Mouse (Mus musculus): ENCODE results near the gene Znhit2.
A peak's percentile ranks its signal among the peaks of the same experiment; 100 is the strongest.

The Znhit2 gene

DNA sequence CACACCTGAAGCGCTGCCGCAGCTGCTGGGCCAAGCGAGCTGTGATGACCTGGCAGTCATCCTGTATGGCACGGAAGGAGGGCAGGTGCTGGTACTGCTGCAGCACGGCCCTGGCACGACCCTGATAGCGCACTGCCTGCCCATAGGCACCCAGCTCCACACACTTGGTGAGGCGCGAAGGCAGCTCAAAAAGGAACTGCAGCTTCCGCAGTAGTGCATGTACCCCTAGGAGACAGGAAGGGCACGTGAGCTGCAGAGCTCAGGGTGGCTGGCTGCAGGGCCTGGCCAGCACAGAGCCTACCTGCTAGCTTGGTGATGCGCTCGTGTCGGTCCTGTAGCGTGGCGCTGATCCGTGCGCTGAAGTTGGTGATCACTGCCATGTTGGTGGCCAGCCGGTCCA is 10.3 kb downstream of the Znhit2 start:
- DNase-seq (ENCODE audit: low read depth, low spot score) = no peak

DNA sequence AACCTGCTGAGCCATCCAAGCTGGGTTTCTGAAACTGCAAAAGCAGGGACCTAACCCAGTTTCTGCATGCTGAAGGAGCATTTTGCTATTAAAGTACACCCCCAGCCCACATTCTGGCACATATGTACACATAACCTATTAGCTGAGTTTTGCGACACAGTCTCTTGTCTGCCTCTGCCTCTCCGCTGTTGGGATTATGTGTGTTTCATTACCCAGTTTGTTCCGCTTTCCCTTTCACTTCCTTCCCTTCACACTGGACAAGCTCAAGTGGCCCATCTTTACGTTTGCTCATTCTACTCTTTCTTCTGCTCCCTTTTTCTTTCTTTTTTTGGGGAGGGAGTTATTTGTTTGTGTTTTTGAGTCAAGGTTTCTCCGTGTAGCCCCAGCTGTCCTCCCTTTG is 12.9 kb downstream of the Znhit2 start:
- DNase-seq (ENCODE audit: low read depth, low spot score) = no peak

DNA sequence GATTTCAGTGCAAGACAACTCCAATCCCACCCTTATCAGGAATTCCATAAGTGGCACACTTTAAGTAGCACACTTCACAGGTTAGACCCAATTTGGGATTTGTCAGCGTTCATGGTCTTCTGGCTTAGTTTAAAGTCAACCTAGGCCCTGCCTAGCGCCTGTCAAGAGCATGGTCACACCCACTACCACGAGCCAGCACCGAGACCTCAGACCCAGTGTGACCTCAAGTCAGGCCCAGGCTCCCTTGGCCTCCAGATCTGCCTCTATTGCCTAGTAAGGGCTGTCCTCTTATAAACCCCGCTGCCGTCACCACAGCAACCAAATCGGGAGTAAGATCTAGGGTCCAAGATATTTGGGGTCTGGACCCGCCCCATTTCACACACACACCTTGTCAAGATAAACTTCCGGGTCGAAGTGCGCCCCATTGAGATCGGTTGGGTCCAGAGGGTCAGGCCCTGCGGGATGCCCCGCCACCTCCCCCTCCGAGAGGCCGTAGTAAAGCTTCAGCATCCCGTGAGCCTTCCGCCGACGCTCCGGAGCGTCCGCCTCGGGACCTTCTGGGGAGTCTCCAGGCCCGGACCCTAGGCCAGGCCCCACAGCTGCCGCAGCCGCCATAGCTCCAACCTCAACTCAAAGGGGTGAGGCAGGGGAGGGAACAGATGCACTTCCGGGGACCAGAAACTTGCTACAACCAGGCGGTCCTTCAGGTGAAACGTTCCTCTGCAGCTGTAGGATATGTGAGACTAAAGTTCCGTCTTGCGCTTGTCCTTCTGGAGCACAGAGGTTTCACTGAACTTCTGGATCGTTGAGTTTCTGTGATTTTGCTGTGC is 15.8 kb downstream of the Znhit2 start, which contains the start of gene Vps51:
Gene Vps51 (minus strand): TSS at position 668 of the 830 bp plus-strand sequence.
- DNase-seq (ENCODE audit: low read depth, low spot score) = peak; percentile 96

DNA sequence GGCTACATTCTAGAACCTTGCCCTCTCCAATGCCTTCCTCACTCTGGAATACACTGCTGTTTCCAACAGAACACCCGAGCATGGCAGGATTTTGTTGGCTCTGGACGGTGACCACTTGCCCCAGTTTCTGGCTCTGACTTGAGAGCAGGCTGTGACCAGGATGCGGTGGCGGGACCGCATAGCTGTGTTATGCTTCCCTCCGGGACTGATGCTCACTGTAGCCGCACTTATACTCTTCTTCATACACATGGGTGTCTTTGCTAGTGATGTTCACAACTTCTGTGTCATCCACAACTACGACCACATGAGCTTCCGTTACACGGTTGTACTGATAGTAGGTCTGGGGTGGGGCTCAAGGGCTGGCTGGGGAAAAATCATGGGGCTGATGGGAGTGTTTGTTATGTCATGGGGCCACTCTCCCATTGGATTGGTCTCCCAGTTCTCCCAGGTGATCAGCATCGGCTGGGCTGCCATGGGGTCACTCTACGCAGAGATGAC is 19.0 kb downstream of the Znhit2 start, which contains the start of gene Tmem262:
Gene Tmem262 (plus strand): TSS at position 51 of the 498 bp plus-strand sequence.
- DNase-seq (ENCODE audit: low read depth, low spot score) = no peak

DNA sequence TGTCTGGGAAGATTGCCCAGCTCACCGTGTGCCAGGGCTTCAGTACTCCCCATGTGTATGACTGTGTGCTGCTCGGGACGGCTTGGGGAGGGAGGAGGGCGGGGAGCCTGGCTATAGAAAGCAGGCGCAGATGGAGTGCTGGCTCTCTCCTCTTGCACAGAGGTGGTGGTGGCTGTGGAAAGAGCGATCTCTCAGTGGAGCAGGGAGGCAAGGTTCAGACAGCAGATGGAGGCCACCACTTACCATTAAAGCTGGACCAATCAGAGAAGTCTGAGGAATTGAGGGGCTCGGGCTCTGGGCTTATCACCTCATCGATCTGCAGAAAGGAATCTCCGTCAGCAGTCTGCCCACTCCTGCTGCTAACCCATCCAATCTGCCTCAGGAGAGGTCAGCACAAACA is 21.2 kb downstream of the Znhit2 start, which contains the start of gene Gm28374:
Gene Gm28374 (minus strand): TSS at position 101 of the 400 bp plus-strand sequence.
- no peak for DNase-seq (ENCODE audit: low read depth, low spot score)

DNA sequence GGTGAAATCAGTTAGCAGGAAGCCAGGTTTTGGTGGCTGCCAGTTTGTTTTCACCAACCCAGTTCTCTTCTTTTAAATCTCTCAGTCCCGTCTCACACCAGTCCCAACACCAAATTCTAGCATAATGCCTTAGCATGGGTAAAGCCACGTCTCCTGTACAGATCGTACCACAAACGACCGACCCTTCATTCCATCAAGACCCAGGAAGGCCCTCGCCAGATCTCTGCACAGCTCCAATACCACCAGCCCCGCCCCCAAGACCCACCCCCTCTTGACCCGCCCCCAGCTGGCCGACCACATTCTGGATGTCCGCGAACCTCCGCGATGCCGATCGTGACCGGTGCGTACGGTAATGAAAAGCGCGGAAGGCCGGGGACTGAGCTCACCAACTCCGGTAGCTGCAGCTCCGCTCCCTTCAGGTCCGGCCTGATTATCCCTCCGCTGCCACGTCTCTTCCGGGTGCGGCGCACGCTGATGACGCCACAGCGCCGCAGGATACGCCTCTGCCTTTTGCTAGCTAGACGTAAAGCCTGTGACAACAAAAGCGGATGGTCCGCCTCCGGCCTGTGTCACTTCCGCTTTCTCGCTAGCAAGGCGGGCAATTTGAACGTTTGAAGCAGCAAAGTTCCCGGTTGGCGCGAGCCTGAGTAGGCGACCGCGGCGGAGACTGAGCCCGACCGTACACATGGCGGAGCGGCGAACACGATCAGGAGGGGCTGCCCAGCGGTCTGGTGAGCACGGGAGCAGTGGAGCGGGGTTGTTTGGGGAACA is 23.7 kb downstream of the Znhit2 start, which contains the start of the genes Zfpl1 and Cdca5:
Gene Zfpl1 (minus strand): TSS at position 479 of the 771 bp plus-strand sequence.
Gene Cdca5 (plus strand): TSS at position 506 of the 771 bp plus-strand sequence.
- peak; percentile 99 for DNase-seq (ENCODE audit: low read depth, low spot score)

DNA sequence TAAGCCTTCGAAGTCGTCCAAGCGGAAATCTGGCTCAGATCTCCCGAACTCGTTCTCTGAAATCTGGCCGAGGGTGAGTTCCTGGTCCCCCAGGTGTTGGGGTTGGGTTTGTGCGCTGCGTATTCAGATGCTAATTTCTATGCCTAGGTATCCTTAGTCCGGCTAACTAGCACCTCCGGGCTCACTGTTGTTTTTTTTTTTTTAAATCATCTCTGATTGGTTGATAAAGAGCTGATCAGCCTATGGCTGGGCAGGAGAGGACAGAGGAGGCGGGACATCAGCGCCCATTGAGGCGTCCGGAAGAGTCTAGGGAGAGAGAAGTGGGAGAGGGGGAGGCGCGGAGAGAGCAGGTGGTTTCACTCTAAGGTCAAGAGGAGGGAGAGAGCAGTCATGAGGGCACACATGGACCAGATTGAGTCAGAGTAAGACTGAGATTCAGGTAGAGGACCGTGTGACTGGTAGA is 24.5 kb downstream of the Znhit2 start:
- peak; percentile 96 for DNase-seq (ENCODE audit: low read depth, low spot score)

DNA sequence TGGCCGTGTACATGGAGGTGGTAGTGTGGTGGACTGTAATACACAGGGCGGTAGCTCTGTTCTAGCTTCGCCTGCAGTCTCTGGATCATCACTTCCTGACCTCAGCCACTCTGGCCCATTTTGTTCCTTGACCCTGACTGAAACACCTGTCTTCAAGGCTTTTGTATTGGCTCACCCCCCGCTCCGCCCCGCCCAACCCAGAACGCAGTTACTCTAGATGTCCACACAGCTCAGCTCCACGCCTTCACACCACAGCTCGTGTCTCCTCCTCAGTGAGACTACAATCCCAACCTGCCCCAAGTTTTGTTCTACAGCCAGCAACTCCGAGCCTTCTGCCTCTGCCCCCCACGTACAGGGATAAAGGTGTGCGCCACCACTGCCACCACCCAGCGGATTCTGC is 27.8 kb downstream of the Znhit2 start:
- peak; percentile 58 for DNase-seq (ENCODE audit: low read depth, low spot score)

DNA sequence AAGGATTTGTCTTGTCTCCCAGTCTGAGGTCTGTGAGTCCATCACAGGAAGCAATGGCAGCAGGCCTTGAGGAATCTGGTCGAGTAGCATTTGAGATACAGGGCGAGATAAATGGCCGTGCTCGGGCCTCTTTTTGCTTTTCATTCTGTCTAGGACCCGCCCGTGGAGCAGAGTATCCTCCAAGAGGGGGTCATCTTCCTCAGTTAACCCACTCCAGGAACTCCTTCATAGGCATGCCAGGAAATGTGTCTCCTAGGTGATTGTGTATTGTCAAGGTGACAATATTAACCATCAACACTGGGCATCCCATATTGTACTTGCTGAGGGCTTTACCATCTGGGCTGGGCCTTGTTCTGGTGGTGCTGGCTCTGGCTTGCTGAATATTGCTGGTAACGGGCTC is 33.1 kb downstream of the Znhit2 start, which contains the start of gene AC131692.1:
Gene AC131692.1 (plus strand): TSS at position 301 of the 400 bp plus-strand sequence.
- DNase-seq (ENCODE audit: low read depth, low spot score) = no peak

DNA sequence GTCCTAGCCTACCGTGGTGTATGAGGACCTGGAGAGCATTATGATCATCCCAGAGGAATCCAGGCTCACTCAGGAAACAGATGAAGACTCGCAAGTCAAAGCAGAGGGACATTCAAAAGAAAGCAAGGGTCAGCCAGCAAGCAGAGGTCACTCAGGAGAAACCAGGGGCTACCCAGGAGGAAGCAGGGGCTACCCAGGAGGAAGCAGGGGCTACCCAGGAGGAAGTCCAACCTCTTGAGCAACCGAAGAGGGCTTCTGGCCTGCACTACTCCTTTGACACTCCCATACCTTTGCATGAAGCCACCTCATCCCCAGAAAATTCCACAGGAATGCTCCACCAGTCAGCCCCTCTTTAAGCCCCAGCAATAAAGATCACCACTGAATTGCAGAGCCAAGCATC is 36.9 kb downstream of the Znhit2 start:
- DNase-seq (ENCODE audit: low read depth, low spot score) = no peak

DNA sequence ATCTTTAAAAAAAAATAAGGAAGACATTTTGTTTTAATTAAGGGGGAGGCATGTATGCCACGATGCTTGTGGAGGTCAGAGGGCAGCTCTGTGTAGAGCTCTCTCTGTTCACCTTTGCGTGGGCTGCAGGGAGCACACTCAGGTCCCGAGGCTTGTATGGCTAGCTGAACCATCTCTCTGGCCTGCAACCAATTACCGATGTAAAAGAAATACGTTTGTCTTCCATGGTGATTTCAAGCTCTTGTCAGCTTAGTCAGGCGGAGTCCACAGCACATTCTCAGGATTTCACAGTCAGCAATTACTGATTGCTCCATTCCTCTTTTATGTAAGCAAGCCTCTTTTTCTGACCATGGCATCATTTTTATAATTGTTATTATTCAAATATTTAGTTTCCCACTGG is 40.2 kb downstream of the Znhit2 start:
- DNase-seq (ENCODE audit: low read depth, low spot score) = no peak

DNA sequence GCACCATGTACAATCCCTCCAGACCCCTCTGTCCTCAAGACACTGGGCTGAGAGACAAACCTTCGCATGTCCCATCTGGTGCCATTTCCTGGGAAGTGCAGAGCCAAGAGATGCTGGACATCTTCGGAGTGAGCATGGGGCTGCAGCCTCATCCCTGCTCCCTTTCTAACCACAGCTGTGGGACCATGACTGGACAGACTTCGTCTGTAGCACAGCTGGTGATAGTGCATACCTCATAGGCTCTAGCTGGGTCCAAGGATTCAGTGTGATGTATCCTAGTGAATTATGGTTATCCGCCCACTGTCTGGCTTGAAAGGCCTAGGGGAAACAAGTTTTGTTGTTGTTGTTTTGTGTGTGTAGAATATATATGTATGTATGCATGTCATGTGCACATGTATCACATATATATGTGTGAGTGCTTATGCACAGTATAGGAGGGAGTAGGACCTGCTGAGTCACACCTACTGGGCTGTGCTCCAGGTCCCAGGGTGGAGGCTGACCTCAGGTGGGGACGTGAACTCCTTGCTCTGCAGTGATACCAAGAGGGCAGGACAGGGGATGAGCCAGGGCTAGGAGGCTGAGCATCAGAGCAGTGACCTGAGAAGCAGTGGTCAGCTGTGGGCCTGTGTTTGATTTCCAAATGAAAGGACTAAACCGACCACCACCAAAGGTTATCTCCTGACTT is 41.3 kb downstream of the Znhit2 start:
- DNase-seq (ENCODE audit: low read depth, low spot score) = no peak

DNA sequence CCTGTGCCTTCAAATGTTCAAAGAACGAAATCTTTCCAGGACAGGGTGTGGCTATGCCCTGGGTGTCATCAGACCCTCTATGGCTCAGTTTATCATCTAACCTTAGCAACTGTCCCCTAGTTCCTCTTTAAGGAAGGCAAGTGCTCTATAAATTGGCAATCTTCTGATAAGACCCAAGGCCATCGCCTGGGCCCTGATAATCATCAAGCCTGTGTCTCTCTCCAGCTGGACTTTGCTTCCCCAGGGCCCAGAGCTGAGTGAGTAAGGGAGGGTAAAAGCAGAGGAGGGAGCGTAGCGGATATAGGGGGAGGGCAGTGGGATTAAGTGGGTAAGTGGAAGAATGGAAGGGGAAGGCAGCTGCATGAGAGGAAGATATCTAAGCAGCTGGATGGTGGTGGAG is 43.5 kb downstream of the Znhit2 start:
- DNase-seq (ENCODE audit: low read depth, low spot score) = no peak

DNA sequence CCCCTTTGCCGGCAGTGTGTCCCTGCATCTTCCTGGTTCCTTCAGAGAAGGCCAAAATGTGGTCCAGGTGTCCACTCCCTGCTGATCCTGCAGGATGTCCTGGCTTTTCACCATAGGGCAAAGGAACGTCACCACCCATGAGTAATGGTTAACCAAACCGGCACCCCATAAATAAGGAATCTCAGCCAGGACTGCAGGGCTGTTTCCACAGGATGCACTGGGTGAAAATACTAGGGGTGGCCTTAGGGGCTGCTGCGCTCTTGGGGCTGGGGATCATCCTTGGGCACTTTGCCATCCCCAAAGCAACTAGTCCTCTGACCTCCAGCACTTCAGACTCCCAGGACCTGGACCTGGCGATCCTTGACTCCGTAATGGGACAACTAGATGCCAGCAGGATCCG is 44.6 kb downstream of the Znhit2 start, which contains the start of gene Naaladl1:
Gene Naaladl1 (plus strand): TSS at position 197 of the 400 bp plus-strand sequence.
- no peak for DNase-seq (ENCODE audit: low read depth, low spot score)

All from ZHBTc4 (cell line).